Mouse (Mus musculus) midbrain, embryonic 14.5 days (tissue): Measurements from ENCODE around the gene Krt12. TPM values are rescaled to one million over a fixed set of nuclear protein-coding genes. Genes with fewer than 3 reads are reported as not detected.

Experiments used
- ATAC-seq: fragments of 200-750 bp; cut with Nextera tagmentation; 2 replicates; pipeline ENCODE4 v1.8.0; 2017; ENCODE audit warnings: moderate number of reproducible peaks, moderate library complexity; ENCODE audit not compliant: low FRiP score, low TSS enrichment
- DNase-seq: peaks from one replicate; pipeline ENCODE4 v3.0.0-alpha.2; 2015
- H3K27ac ChIP-seq: fragments of 300-500 bp; sonication (generic); replicated peaks from 2 replicates; pipeline ENCODE4 v1.5.1; 2014; ENCODE audit warnings: mild to moderate bottlenecking, low read depth, low read length, moderate library complexity
- H3K27me3 ChIP-seq: fragments of 300-500 bp; sonication (generic); 2 replicates; pipeline ENCODE4 v1.6.1; 2014; ENCODE audit warnings: low read length, control low read depth, mixed read lengths; ENCODE audit not compliant: control insufficient read depth, insufficient read depth
- H3K36me3 ChIP-seq: fragments of 300-500 bp; sonication (generic); 2 replicates; pipeline ENCODE4 v1.6.1; 2014; ENCODE audit warnings: low read length, control low read depth; ENCODE audit not compliant: control insufficient read depth, insufficient read depth
- H3K4me1 ChIP-seq: fragments of 300-500 bp; sonication (generic); 2 replicates; pipeline ENCODE4 v1.6.1; 2014; ENCODE audit warnings: mild to moderate bottlenecking, antibody characterized with exemption, low read length, control low read depth; ENCODE audit not compliant: control insufficient read depth, insufficient read depth
- H3K4me2 ChIP-seq: fragments of 300-500 bp; sonication (generic); 2 replicates; pipeline ENCODE4 v1.6.1; 2014; ENCODE audit warnings: mild to moderate bottlenecking, low read length, moderate library complexity
- H3K4me3 ChIP-seq: fragments of 300-500 bp; sonication (generic); replicated peaks from 2 replicates; pipeline ENCODE4 v1.5.1; 2014; ENCODE audit warnings: low read depth, low read length
- H3K9ac ChIP-seq: fragments of 300-500 bp; sonication (generic); replicated peaks from 2 replicates; pipeline ENCODE4 v1.6.1; 2014; ENCODE audit warnings: mild to moderate bottlenecking, low read length, moderate library complexity
- H3K9me3 ChIP-seq: fragments of 300-500 bp; sonication (generic); 2 replicates; pipeline ENCODE4 v1.6.1; 2016; ENCODE audit warnings: low read length, control low read depth, mixed read lengths; ENCODE audit not compliant: control insufficient read depth
- WGBS: fragments of 180-500 bp; shearing (Covaris S2); extraction: QIAGEN DNeasy Blood & Tissue Kit; methylation state at CpG from one replicate; pipeline ENCODE4 v1.1.7; 2014; 5-methylcytosine and 5-hydroxymethylcytosine counted together
- polyA plus RNA-seq: library from polyadenylated mRNA; unstranded; fragments of >200 nt; fragmentation: Nextera tagmentation; extraction: Ambion mirVana; gene quantifications from 2 replicates; pipeline ENCODE4 v1.2.1, GENCODE M21; 2014

Krt12 gene
- polyA plus RNA-seq, 1 experiment from 2014 or later: not detected

GRCm38 (mm10) chr11:99416902-99417301 is 5.2 kb downstream of the Krt12 start:
- no peak overlapping the region for H3K9ac ChIP-seq
- no peak overlapping the region for H3K27ac ChIP-seq
- H3K36me3 ChIP-seq: no peaks in the 10 kb centered on the region
- DNase-seq (no peak), ATAC-seq (no peak)
- no peaks in the 10 kb centered on the region for H3K4me1 ChIP-seq
- H3K27me3 ChIP-seq: no peaks in the 10 kb centered on the region
- 75% methylated on average over 13 of the region's 13 CpGs for WGBS
- H3K9me3 ChIP-seq: no peaks in the 10 kb centered on the region
- H3K4me3 ChIP-seq: no peak overlapping the region
- H3K4me2 ChIP-seq: no peak overlapping the region

DNA sequence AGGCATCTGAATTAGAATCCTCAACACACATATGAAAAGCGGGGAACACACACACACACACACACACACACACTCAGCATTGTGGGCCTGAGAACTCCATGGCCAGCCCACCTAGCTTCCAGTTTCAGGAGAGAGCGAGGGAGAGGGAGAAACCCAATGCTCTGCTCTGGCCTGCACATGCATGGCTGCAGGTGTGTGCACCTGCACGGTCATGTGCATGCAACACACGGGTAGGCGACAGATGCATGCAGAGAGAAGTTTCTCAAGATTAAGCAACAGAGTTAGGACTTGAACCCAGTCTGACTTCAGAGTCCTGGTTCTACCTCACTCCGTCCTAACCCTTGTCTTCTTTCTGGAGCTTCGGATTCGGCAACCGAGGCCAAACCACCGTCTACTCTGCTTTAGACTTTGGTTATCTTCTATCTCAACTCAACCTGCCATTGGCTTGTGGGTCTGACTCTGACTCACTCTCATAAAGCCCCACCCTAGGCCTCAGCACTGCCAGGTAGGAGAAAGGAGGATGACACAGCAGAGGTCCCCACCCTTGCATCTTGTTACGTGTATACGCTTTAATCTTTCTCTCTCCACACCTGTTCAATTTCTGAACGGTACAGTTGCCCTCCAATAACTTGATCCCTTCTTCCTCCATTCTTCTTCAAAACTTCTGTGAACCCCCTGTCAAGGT is 7.5 kb downstream of the Krt12 start:
- ATAC-seq: no peak
- 91% methylated on average over 13 of the region's 13 CpGs for WGBS

GRCm38 (mm10) chr11:99413247-99413646 is 8.8 kb downstream of the Krt12 start:
- H3K4me1 ChIP-seq: no peaks in the 10 kb centered on the region
- H3K9me3 ChIP-seq: no peaks in the 10 kb centered on the region
- no peak overlapping the region for H3K27ac ChIP-seq
- H3K4me2 ChIP-seq: no peak overlapping the region
- no peak overlapping the region for H3K9ac ChIP-seq
- ATAC-seq (no peak), DNase-seq (peak; percentile 81)
- H3K4me3 ChIP-seq: no peak overlapping the region
- WGBS: 25% methylated on average over 6 of the region's 6 CpGs
- no peaks in the 10 kb centered on the region for H3K27me3 ChIP-seq
- no peaks in the 10 kb centered on the region for H3K36me3 ChIP-seq

More for the DNA sequence above, 7.5 kb downstream of the Krt12 start:
- Histone ChIP-seq H3K27ac (no peak overlapping the region), H3K4me3 (no peak overlapping the region), H3K9me3 (no peaks in the 10 kb centered on the region), H3K36me3 (no peaks in the 10 kb centered on the region), H3K9ac (no peak overlapping the region), H3K27me3 (no peaks in the 10 kb centered on the region), H3K4me1 (no peaks in the 10 kb centered on the region), H3K4me2 (no peak overlapping the region)
- no peak for DNase-seq

- Histone ChIP-seq H3K27ac (no peak overlapping the region), H3K27me3 (no peaks in the 10 kb centered on the region), H3K9me3 (no peaks in the 10 kb centered on the region), H3K4me3 (no peak overlapping the region), H3K4me1 (no peaks in the 10 kb centered on the region), H3K9ac (no peak overlapping the region), H3K4me2 (no peak overlapping the region), H3K36me3 (no peaks in the 10 kb centered on the region)
- WGBS: 74% methylated on average over 10 of the region's 10 CpGs
- ATAC-seq (no peak), DNase-seq (no peak)
Observed at GRCm38 (mm10) chr11:99406186-99406585, 15.9 kb downstream of the Krt12 start.

- Histone ChIP-seq H3K27ac (no peak overlapping the region), H3K9ac (no peak overlapping the region), H3K4me2 (no peak overlapping the region), H3K9me3 (no peaks in the 10 kb centered on the region), H3K4me1 (peaks cover 3% of the 10 kb centered on the region; the same call in 1 of the 2 replicates), H3K4me3 (no peak overlapping the region), H3K36me3 (no peaks in the 10 kb centered on the region), H3K27me3 (no peaks in the 10 kb centered on the region)
- DNase-seq: no peak
- WGBS: 89% methylated on average over 13 of the region's 13 CpGs
- no peak for ATAC-seq
Observed at GRCm38 (mm10) chr11:99399956-99400549, 22.0 kb downstream of the Krt12 start.

DNA sequence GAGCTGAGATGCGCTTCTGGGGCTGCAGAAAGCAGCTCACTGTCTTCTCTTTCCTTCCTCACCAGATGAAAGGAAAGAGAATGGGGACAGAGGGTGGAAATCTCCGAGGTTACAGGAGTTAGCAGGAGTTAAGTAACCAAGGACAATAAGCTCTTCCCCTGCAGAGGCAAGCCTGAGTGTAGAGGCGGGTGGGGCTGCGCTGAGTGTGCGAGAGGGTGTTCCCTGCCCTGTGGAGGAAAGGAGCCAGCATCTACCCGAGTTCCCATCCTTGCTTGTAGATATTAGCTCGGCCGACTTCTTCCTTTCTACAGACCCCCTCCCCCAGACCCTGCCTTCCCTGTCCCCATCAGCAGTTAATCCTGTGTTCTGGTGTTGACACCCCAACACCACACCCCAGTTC is 23.2 kb downstream of the Krt12 start:
- Histone ChIP-seq H3K4me3 (no peak overlapping the region), H3K9me3 (no peaks in the 10 kb centered on the region), H3K4me1 (peaks cover 3% of the 10 kb centered on the region; the same call in 1 of the 2 replicates), H3K9ac (no peak overlapping the region), H3K27me3 (no peaks in the 10 kb centered on the region), H3K4me2 (no peak overlapping the region), H3K36me3 (no peaks in the 10 kb centered on the region), H3K27ac (no peak overlapping the region)
- no peak for ATAC-seq
- DNase-seq: no peak
- 44% methylated on average over 8 of the region's 8 CpGs for WGBS

GRCm38 (mm10) chr11:99398084-99398483 is 24.0 kb downstream of the Krt12 start:
- DNase-seq: no peak
- H3K9ac ChIP-seq: no peak overlapping the region
- H3K9me3 ChIP-seq: no peaks in the 10 kb centered on the region
- no peak overlapping the region for H3K27ac ChIP-seq
- no peak overlapping the region for H3K4me2 ChIP-seq
- H3K4me3 ChIP-seq: no peak overlapping the region
- no peaks in the 10 kb centered on the region for H3K36me3 ChIP-seq
- no peak for ATAC-seq
- 83% methylated on average over 3 of the region's 3 CpGs for WGBS
- no peaks in the 10 kb centered on the region for H3K27me3 ChIP-seq
- peaks cover 3% of the 10 kb centered on the region; the same call in 1 of the 2 replicates for H3K4me1 ChIP-seq

GRCm38 (mm10) chr11:99396661-99397060 is 25.4 kb downstream of the Krt12 start:
- Histone ChIP-seq H3K27ac (no peak overlapping the region), H3K36me3 (no peaks in the 10 kb centered on the region), H3K4me3 (no peak overlapping the region), H3K27me3 (no peaks in the 10 kb centered on the region), H3K4me2 (no peak overlapping the region), H3K4me1 (peaks cover 3% of the 10 kb centered on the region; the same call in 1 of the 2 replicates), H3K9ac (no peak overlapping the region), H3K9me3 (no peaks in the 10 kb centered on the region)
- 67% methylated on average over 2 of the region's 2 CpGs for WGBS
- no peak for DNase-seq
- ATAC-seq: no peak

- Histone ChIP-seq H3K9me3 (no peaks in the 10 kb centered on the region), H3K4me1 (peaks cover 3% of the 10 kb centered on the region; the same call in 1 of the 2 replicates), H3K4me3 (no peak overlapping the region), H3K4me2 (no peak overlapping the region), H3K27ac (no peak overlapping the region), H3K9ac (no peak overlapping the region), H3K36me3 (no peaks in the 10 kb centered on the region), H3K27me3 (no peaks in the 10 kb centered on the region)
- WGBS: 21% methylated on average over 3 of the region's 3 CpGs
- ATAC-seq (no peak), DNase-seq (peak; percentile 58)
Observed at GRCm38 (mm10) chr11:99396034-99396433, 26.0 kb downstream of the Krt12 start.
